Mouse (Mus musculus) heart, adult 11 months (tissue): ENCODE results near the gene Gpat2.

Source experiments
- DNase-seq: peaks from one replicate; pipeline ENCODE4 v3.0.0; 2022

The Gpat2 gene

GRCm38 (mm10) chr2:127444055-127444789 is 19.2 kb downstream of the Gpat2 start, which contains the start of gene Fahd2a:
Gene Fahd2a, minus strand, starts transcription at chr2:127444565.
- peak; percentile 98 for DNase-seq

DNA sequence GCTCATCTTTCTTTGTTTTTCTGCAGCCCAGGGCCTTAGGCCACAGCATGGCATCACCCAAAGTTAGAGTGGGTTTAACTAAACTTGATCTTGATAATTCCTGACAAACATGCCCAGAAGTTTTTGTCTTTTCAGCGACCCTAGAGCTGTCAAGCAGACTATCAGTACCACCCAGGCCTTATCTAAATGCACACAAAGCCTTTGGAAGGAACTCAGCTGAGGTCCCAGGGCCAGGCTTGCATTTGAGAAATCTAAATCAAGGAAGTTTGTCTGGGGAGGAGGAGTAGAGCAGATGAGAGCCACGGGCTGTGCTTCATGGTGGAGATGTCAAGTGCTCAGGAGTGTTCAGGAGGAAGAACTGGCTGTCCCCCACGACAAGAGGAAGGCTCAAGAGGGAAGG is 21.8 kb downstream of the Gpat2 start:
- DNase-seq = no peak

DNA sequence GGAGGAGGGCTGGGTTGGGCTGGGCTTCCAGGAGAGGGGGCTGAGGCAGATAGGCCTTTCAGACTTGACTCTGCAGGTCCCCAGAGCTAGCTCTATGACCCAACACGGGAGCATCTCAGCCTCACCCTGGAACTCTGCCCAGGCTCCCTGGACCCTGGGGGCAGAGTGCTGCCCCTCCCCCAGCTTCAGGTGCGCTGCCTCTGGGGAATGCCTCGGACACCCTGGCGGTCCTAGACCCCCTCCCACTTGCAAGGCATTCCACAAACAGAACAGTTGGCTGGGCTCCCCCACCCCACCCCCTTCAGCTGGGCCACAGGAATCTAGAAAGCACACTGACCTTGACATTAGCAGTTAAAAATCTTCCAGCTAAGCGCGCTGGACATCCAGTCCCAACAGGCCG is 24.7 kb downstream of the Gpat2 start:
- DNase-seq = no peak

DNA sequence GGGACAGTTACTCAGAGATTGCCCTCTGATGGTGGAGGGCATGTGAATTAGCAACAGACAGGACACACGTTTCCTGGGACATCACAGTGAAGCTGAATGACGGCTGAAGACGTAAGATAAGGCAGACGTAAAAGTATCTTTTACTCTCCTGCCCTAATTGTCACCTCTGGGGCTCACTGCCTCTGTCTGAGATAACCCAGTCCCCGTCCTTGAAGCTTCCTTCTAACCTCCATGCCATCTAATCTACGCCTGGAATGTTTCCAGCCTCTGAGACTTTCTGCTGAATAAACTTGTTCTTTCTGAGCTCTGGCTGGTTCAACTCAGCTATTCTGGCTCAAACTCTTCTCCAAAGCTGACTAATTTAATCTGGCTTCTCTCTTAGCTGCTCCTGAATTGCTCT is 26.7 kb downstream of the Gpat2 start:
- no peak for DNase-seq

- DNase-seq = no peak
Measured at GRCm38 (mm10) chr2:127453141-127453540, 28.1 kb downstream of the Gpat2 start.

- DNase-seq = peak; percentile 94
Measured at GRCm38 (mm10) chr2:127453764-127454163, 28.8 kb downstream of the Gpat2 start.

- no peak for DNase-seq
Measured at GRCm38 (mm10) chr2:127459341-127459740, 34.3 kb downstream of the Gpat2 start.

GRCm38 (mm10) chr2:127461351-127461750 is 36.4 kb downstream of the Gpat2 start:
- DNase-seq = no peak

- DNase-seq = peak; percentile 96
Measured at GRCm38 (mm10) chr2:127462314-127462713, 37.3 kb downstream of the Gpat2 start.

DNA sequence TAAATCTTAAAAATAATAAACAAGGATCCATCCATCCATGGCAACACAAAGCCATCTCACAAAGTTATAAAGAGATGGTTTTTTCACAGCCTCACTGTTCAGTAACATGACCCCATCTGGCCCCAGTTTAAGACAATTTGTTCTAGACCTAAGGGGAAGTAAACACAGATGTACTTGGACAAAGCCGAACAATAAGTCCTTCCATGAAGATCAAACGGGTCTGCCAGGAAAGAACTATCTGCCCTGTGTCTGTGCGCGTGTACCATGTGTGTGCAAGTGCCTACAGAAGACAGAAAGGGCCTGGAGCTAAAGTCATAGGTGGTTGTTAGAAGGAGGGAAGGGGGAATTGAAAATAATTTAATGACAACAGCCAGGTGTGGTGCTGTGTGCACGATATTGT is 45.2 kb downstream of the Gpat2 start:
- peak; percentile 69 for DNase-seq

- DNase-seq = peak; percentile 82
Measured at GRCm38 (mm10) chr2:127470661-127471060, 45.7 kb downstream of the Gpat2 start.

DNA sequence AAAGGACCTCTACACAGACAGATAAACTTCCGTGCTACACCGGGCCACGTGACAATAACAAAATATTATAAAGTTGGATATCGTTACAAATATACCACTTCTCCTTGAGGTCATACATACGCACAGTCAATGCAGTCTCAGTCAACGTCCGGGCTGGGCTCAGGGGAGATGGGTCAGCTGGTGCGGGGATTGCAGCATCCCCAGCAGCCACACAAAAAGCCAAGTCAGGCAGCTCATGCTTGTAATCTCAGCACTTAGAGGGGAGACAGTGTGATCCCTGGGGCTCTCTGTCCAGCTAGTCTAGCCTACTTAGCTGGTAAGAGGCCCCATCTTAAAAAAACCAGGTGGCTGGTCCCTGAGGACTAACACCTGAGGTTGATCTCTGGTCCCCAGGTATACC is 46.3 kb downstream of the Gpat2 start:
- peak; percentile 95 for DNase-seq

- DNase-seq = no peak
Measured at GRCm38 (mm10) chr2:127472279-127472678, 47.3 kb downstream of the Gpat2 start.

GRCm38 (mm10) chr2:127479210-127479609 is 54.2 kb downstream of the Gpat2 start:
- no peak for DNase-seq

- no peak for DNase-seq
Measured at GRCm38 (mm10) chr2:127479763-127480162, 54.8 kb downstream of the Gpat2 start.

DNA sequence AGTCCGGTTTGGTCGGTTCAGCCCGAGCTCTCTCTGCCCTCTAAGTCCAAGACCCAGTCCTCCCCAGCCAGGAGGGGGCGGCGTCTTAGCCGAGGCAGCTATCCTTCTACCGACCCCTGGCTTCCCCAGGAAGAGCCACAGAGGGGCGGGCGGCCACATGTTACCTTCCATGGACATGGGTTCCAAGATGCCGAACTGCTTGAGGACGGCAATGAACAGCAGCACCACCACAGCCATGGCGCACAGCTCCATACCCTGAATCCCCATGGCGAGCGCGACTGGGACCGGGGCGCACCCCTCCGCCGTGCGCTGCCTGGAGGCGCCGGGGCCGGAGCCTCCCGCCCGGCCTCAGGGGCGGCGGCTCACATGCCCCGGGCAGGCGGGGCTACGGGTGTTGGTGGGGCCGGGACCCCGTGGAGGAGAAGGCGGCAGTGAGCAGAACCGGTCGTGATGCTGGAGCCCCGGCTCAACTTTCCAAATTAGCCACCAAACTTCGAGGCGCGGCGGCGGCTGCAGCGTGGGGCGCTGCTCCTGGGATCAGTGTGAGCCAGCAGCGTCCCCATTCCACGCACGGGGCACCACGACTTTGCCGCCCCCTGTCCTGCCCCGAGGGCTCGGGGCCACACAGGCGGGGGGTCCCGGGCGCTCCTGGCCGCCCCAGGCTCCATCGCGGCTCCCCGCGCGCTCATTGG is 57.0 kb downstream of the Gpat2 start:
- peak; percentile 96 for DNase-seq

GRCm38 (mm10) chr2:127482533-127482911 is 57.5 kb downstream of the Gpat2 start:
- peak; percentile 99 for DNase-seq

DNA sequence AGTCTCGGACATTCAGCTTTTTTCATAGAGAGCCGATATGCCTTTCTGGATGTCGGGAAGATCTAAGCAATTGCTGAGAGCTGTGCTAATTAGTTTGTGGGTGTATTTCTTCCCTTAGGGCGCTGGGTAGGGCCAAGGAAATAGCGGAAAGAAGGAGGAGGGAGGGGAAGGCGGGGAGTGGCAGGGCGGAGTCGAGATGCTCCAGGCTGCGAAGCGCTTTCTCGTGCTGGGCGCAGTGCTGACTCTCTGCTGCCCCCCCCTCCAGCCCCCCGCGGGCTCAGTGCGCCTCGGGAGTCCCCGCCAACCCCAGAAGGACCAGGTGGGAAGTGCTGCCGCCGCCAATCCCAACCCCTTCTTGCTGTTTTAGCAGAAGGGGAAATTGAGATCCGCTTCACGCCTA is 58.0 kb downstream of the Gpat2 start:
- DNase-seq = peak; percentile 97

GRCm38 (mm10) chr2:127484476-127485170 is 59.6 kb downstream of the Gpat2 start:
- peak; percentile 97 for DNase-seq
